Mouse (Mus musculus): ENCODE data around the gene Axin1. TPM values are rescaled to one million over a fixed set of nuclear protein-coding genes. Genes with fewer than 3 reads are reported as not detected.

Gene Axin1
- polyA plus RNA-seq, 1 experiment from 2014 or later: 7.1 TPM

DNA sequence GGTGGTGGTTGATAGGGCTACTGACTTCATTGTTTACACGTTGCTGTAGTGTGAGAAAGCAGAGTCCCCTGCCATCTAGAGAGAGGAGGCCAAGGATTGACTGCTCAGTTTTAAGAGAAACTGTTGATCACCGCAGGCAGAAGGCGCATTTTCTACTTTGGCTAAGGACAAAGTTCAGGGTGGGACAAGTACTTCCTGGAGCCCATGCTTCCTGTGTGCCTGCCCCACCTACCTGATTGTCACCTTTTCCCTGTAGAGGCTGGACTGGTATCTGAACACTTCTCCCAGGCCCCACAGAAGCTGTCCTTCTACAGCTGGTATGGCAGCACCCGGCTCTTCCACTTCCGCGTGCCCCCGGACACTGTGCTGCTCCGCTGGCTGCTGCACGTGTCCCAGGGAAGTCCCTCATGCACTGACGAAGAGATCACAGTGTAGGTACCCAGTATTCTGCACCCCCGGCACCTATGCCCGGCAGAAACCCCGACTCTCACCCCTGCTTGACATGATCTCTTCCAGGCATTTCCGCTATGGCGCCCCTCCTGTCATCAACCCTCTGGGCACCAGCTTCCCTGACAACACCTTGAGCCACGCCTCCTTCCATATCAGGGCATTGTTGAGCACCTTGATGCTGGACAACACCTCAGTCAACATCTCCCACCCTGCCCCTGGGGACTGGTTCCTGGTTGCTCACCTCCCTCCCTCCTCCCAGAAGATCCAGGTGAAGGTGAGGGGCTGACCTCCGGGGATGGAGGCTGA lies 21.8 kb upstream of the Axin1 start:
- WGBS: 84% methylated on average over 17 of the region's 17 CpGs
- no peak for ATAC-seq
- peaks cover 32% of the 10 kb centered on the region for H3K27me3 ChIP-seq (replicated peaks; ENCODE audit: control insufficient read depth, insufficient read depth, low read length)
- H3K4me1 ChIP-seq (ENCODE audit: control insufficient read depth, insufficient read depth, low read depth, low read length): peaks cover 13% of the 10 kb centered on the region
- H3K4me3 ChIP-seq (ENCODE audit: low read length): no peak overlapping the region
- no peak overlapping the region for H3K27ac ChIP-seq (ENCODE audit: low read depth, low read length)
- no peak overlapping the region for H3K4me2 ChIP-seq (ENCODE audit: low read length)
- H3K9ac ChIP-seq (ENCODE audit: low read depth, low read length): no peak overlapping the region
- H3K9me3 ChIP-seq (ENCODE audit: control insufficient read depth, low read length): no peaks in the 10 kb centered on the region
- H3K36me3 ChIP-seq (ENCODE audit: control insufficient read depth, insufficient read depth, low read length): no peaks in the 10 kb centered on the region

- Histone ChIP-seq H3K4me3 (ENCODE audit: low read length) (no peak overlapping the region), H3K9ac (ENCODE audit: low read depth, low read length) (no peak overlapping the region), H3K36me3 (ENCODE audit: control insufficient read depth, insufficient read depth, low read length) (no peaks in the 10 kb centered on the region), H3K4me2 (ENCODE audit: low read length) (peak overlapping the region; percentile 7; the same call in 1 of the 2 replicates), H3K9me3 (ENCODE audit: control insufficient read depth, low read length) (no peaks in the 10 kb centered on the region), H3K27ac (ENCODE audit: low read depth, low read length) (no peak overlapping the region), H3K27me3 (replicated peaks; ENCODE audit: control insufficient read depth, insufficient read depth, low read length) (peaks cover 23% of the 10 kb centered on the region), H3K4me1 (ENCODE audit: control insufficient read depth, insufficient read depth, low read depth, low read length) (peaks cover 21% of the 10 kb centered on the region)
- no peak for ATAC-seq
- 48% methylated on average over 33 of the region's 33 CpGs for WGBS
These were observed 18.4 kb upstream of the Axin1 start for GRCm38 (mm10) chr17:26119766-26120710.

DNA sequence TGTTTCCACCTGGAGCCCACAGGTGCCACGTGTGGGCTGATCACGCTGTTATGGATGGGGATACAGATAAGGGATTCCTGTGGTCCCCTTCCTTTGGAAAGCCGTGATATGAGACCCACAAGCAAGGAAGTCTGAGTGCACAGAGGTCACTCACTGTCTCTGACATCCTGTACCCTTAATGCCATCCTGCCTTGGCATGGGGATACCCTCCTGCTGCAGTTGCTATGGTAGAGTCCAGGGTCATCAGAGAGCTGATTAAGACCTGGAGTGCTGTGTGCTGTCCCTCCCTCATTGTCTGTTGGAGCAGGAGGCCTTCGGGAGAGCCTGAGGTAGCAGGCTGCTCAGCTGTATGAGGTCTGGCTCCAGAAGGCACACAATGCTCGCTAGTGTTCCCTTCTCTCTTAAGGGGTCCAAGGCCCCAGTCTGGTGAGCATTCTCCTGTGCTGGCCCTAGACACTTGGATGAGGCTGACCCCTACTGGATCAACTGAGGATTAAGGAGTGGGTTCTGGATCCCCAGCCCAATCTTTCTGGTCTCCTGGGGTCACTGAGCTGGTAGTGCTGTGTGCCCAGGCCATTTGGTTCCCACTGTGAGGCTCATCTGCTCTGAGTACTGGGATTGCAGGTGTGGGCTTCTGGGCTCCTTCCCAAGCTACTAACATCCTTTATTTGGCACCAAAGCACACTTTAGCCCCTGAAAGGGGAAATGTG lies 15.9 kb upstream of the Axin1 start:
- H3K4me2 ChIP-seq (ENCODE audit: low read length): no peak overlapping the region
- ATAC-seq: peak; percentile 29; the same call in 1 of the 2 replicates

DNA sequence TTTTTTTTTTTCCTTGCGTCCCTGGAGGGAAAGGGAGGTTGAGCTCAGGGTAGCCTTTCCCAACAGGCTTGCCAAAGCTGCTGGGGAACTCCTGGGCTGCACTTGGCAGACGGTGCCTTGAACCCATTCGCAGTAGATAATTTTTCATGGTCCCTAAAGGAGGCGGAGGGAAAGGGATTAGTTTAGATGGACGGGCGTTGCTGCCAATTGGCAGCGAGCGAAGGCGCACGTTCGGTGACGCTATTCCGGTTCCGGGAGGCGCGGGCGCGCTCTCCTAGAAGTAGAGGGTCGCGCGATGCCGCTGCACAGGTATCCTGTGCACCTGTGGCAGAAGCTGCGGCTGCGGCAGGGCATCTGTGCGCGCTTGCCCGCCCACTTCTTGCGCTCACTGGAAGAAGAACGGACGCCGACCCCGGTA lies 15.2 kb upstream of the Axin1 start, which contains the start of gene Mrpl28:
Gene Mrpl28, plus strand, starts transcription at position 234 of the 418 bp plus-strand sequence.
- H3K27ac ChIP-seq (ENCODE audit: low read depth, low read length): peak within 1 kb of the TSS; percentile 56; the same call in 1 of the 2 replicates
- no peaks in the 10 kb centered on the region for H3K9me3 ChIP-seq (ENCODE audit: control insufficient read depth, low read length)

More for the DNA sequence above, 15.9 kb upstream of the Axin1 start:
- peaks cover 21% of the 10 kb centered on the region for H3K4me1 ChIP-seq (ENCODE audit: control insufficient read depth, insufficient read depth, low read depth, low read length)
- H3K36me3 ChIP-seq (ENCODE audit: control insufficient read depth, insufficient read depth, low read length): peaks cover 16% of the 10 kb centered on the region
- H3K27me3 ChIP-seq (replicated peaks; ENCODE audit: control insufficient read depth, insufficient read depth, low read length): peaks cover 6% of the 10 kb centered on the region
- WGBS: 63% methylated on average over 5 of the region's 5 CpGs
- no peaks in the 10 kb centered on the region for H3K9me3 ChIP-seq (ENCODE audit: control insufficient read depth, low read length)
- no peak overlapping the region; the same call in 1 of the 2 replicates for H3K9ac ChIP-seq (ENCODE audit: low read depth, low read length)
- no peak overlapping the region for H3K4me3 ChIP-seq (ENCODE audit: low read length)
- H3K27ac ChIP-seq (ENCODE audit: low read depth, low read length): no peak overlapping the region

GRCm38 (mm10) chr17:26124560-26124959 lies 13.9 kb upstream of the Axin1 start:
- peaks cover 22% of the 10 kb centered on the region for H3K36me3 ChIP-seq (ENCODE audit: control insufficient read depth, insufficient read depth, low read length)
- no peak for ATAC-seq
- H3K4me2 ChIP-seq (ENCODE audit: low read length): peak overlapping the region; percentile 76
- 91% methylated on average over 7 of the region's 7 CpGs for WGBS
- peaks cover 21% of the 10 kb centered on the region for H3K4me1 ChIP-seq (ENCODE audit: control insufficient read depth, insufficient read depth, low read depth, low read length)
- peak overlapping the region; percentile 85 for H3K4me3 ChIP-seq (ENCODE audit: low read length)
- peak overlapping the region; percentile 84; the same call in 1 of the 2 replicates for H3K9ac ChIP-seq (ENCODE audit: low read depth, low read length)
- H3K27ac ChIP-seq (ENCODE audit: low read depth, low read length): no peak overlapping the region
- no peaks in the 10 kb centered on the region for H3K9me3 ChIP-seq (ENCODE audit: control insufficient read depth, low read length)
- H3K27me3 ChIP-seq (replicated peaks; ENCODE audit: control insufficient read depth, insufficient read depth, low read length): no peaks in the 10 kb centered on the region; the same call in 1 of the 2 replicates

More for the DNA sequence above, 15.2 kb upstream of the Axin1 start, which contains the start of gene Mrpl28:
- Histone ChIP-seq H3K4me1 (ENCODE audit: control insufficient read depth, insufficient read depth, low read depth, low read length) (peaks cover 21% of the 10 kb centered on the region), H3K36me3 (ENCODE audit: control insufficient read depth, insufficient read depth, low read length) (peaks cover 16% of the 10 kb centered on the region), H3K9ac (ENCODE audit: low read depth, low read length) (peak within 1 kb of the TSS; percentile 84), H3K4me2 (ENCODE audit: low read length) (peak within 1 kb of the TSS; percentile 76), H3K4me3 (ENCODE audit: low read length) (peak within 1 kb of the TSS; percentile 85), H3K27me3 (replicated peaks; ENCODE audit: control insufficient read depth, insufficient read depth, low read length) (peaks cover under 1% of the 10 kb centered on the region; the same call in 1 of the 2 replicates)
- ATAC-seq: peak; percentile 96
- WGBS: under 1% methylated on average over 32 of the region's 32 CpGs

- Histone ChIP-seq H3K36me3 (ENCODE audit: control insufficient read depth, insufficient read depth, low read length) (peaks cover 22% of the 10 kb centered on the region), H3K9ac (ENCODE audit: low read depth, low read length) (no peak overlapping the region), H3K27me3 (replicated peaks; ENCODE audit: control insufficient read depth, insufficient read depth, low read length) (no peaks in the 10 kb centered on the region), H3K4me2 (ENCODE audit: low read length) (no peak overlapping the region), H3K4me3 (ENCODE audit: low read length) (no peak overlapping the region), H3K27ac (ENCODE audit: low read depth, low read length) (no peak overlapping the region), H3K9me3 (ENCODE audit: control insufficient read depth, low read length) (no peaks in the 10 kb centered on the region), H3K4me1 (ENCODE audit: control insufficient read depth, insufficient read depth, low read depth, low read length) (peaks cover 17% of the 10 kb centered on the region)
- ATAC-seq: no peak
- WGBS: 94% methylated on average over 7 of the region's 10 CpGs
These were observed 13.3 kb upstream of the Axin1 start for GRCm38 (mm10) chr17:26125226-26125625.

DNA sequence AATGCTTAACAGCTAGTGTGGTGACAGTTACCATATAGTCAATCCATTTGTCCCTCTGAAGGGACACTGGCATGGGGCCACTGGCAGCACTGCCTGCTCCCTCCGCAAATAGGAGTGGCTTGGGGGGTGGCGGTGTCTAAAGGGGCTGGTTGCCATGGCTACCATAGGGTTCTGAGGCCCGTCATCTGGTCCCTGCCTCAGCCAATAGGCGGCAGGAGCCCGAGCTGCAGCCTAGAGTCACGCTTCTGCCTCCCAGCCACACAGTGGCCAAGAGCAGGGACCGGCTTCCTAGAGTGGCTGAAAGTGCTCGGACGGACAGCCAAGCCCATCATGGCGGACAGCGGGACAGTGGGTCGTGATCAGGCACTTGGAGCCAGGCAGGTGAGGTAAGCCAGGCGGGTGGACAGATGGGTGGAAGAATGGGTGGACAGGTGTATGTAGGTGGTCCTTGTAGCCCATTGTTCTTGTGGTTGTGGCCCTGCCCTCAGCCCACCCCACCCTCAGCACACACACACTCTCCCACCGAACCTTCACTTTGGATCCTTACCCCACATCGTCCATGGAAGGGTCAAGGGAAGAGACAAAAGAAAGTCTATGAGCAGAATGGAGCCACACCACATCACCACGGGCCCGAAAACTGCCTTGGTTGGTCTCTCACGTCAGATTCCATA lies 7.3 kb upstream of the Axin1 start:
- Histone ChIP-seq H3K36me3 (ENCODE audit: control insufficient read depth, insufficient read depth, low read length) (peaks cover 21% of the 10 kb centered on the region), H3K27ac (ENCODE audit: low read depth, low read length) (no peak overlapping the region), H3K4me2 (ENCODE audit: low read length) (no peak overlapping the region), H3K4me1 (ENCODE audit: control insufficient read depth, insufficient read depth, low read depth, low read length) (no peaks in the 10 kb centered on the region), H3K9me3 (ENCODE audit: control insufficient read depth, low read length) (no peaks in the 10 kb centered on the region), H3K9ac (ENCODE audit: low read depth, low read length) (no peak overlapping the region), H3K4me3 (ENCODE audit: low read length) (no peak overlapping the region), H3K27me3 (replicated peaks; ENCODE audit: control insufficient read depth, insufficient read depth, low read length) (no peaks in the 10 kb centered on the region)
- 0 out of 2 replicates have a peak, but pooled peaks have one; percentile 12 for ATAC-seq
- 71% methylated on average over 18 of the region's 18 CpGs for WGBS

Measured in hindbrain, embryonic 16.5 days (tissue).